ENCODE assay signal across 10 mouse cellular contexts in genomic region chr7:64141301-64142032, GRCm38 (mm10). TPM values are rescaled to one million over a fixed set of nuclear protein-coding genes. Genes with fewer than 3 reads are reported as not detected.
A peak's percentile ranks its signal among the peaks of the same experiment; 100 is the strongest.
DNase-seq lines count a peak whose midpoint lies in the region; ATAC-seq lines count a peak whose summit lies in the region.
"Had no signal": no experiment of that assay in that cellular context is flagged by ENCODE, and none has a peak within 500 bp of the region (broad histone marks: within the 10 kb centered on the region; RNA-seq: fewer than 3 reads in every experiment).

No protein-coding gene starts in this region.

- H3K9ac ChIP-seq in forebrain, embryonic 11.5 days (ENCODE audit: low read length), result no peak overlapping the region
- H3K9ac ChIP-seq: liver, embryonic 13.5 days had no signal

- H3K4me3 ChIP-seq in brown adipose tissue, adult 24 weeks (ENCODE audit: insufficient read depth, low read depth, low read length), result peak overlapping the region; percentile 19; the same call in 1 of the 2 replicates
- no peak overlapping the region for H3K4me3 ChIP-seq in forebrain, embryonic 11.5 days (ENCODE audit: low read depth, low read length)
- H3K4me3 ChIP-seq: liver, embryonic 13.5 days had no signal

- H3K27ac ChIP-seq in brown adipose tissue, adult 24 weeks (replicated peaks; ENCODE audit: low read depth, low read length), result peak overlapping the region; percentile 69
- no peak overlapping the region for H3K27ac ChIP-seq in forebrain, embryonic 11.5 days (ENCODE audit: low read depth, low read length)
- H3K27ac ChIP-seq: hindbrain, postnatal 0 days; liver, embryonic 13.5 days had no signal

- H3K4me1 ChIP-seq in brown adipose tissue, adult 24 weeks (ENCODE audit: control insufficient read depth, insufficient read depth, insufficient read length, low read length), result no peaks in the 10 kb centered on the region
- H3K4me1 ChIP-seq in forebrain, embryonic 11.5 days (replicated peaks; ENCODE audit: control insufficient read depth, insufficient read depth, low read length), result no peaks in the 10 kb centered on the region
- H3K4me1 ChIP-seq: liver, embryonic 13.5 days had no signal

- no peak overlapping the region for H3K4me2 ChIP-seq in forebrain, embryonic 11.5 days (ENCODE audit: low read depth, low read length, severe bottlenecking)
- H3K4me2 ChIP-seq: liver, embryonic 13.5 days had no signal

- no peaks in the 10 kb centered on the region for H3K27me3 ChIP-seq in forebrain, embryonic 11.5 days (ENCODE audit: control insufficient read depth, insufficient read depth, low read length)
- H3K27me3 ChIP-seq: liver, embryonic 13.5 days had no signal

- peak; percentile 92 for DNase-seq in heart, adult 11 months
- DNase-seq in heart, postnatal 14 days, result no peak
- peak; percentile 96 for DNase-seq in 416B (ENCODE audit: low read depth)
- no peak for DNase-seq in layer of hippocampus, adult 8-10 months (ENCODE audit: low spot score in 2 of 2)
- no peak for DNase-seq in forebrain, embryonic 11.5 days (ENCODE audit: low spot score)
- no peak for DNase-seq in layer of hippocampus, adult 9-11 months
- DNase-seq: liver, embryonic 13.5 days had no signal

- WGBS in forebrain, embryonic 11.5 days, result 95% methylated on average over 19 of the region's 19 CpGs

- intact Hi-C loops in heart, postnatal 14 days (cut with DNase I), result no loop called here

- no peaks in the 10 kb centered on the region for H3K9me3 ChIP-seq in forebrain, embryonic 11.5 days (ENCODE audit: control insufficient read depth, low read length)
- H3K9me3 ChIP-seq: liver, embryonic 13.5 days had no signal

- peak; percentile 51; the same call in 1 of the 2 replicates for ATAC-seq in megakaryocyte-erythroid progenitor cell, adult 5-6 weeks (replicated peaks; ENCODE audit: low FRiP score, low TSS enrichment, poor library complexity, severe bottlenecking)
- ATAC-seq in forebrain, embryonic 11.5 days (replicated peaks; ENCODE audit: low FRiP score), result no peak
- ATAC-seq: hindbrain, postnatal 0 days had no signal

- no peaks in the 10 kb centered on the region for H3K36me3 ChIP-seq in forebrain, embryonic 11.5 days (ENCODE audit: control insufficient read depth, insufficient read depth, low read length)
- H3K36me3 ChIP-seq: liver, embryonic 13.5 days had no signal

RNA-seq across cellular contexts. Expression of gene Trpm1, which starts 12.2 kb away (rescaled TPM):
- total RNA-seq in heart, postnatal 14 days (2021), result under 1 TPM in 1 of 2 experiments, not detected in 1; 0.33 TPM
- not detected in 2 replicates for polyA plus RNA-seq in brown adipose tissue, adult 24 weeks (2012; ENCODE audit: insufficient read depth, insufficient read length, missing spikeins)
- total RNA-seq in megakaryocyte-erythroid progenitor cell, adult 5-6 weeks (2014; fragmentation: Nextera tagmentation), result 3.1 and 6.3 TPM in 2 replicates
- not detected in 2 replicates for total RNA-seq in megakaryocyte-erythroid progenitor cell, adult 5-6 weeks (2017)
- 1 to 10 TPM in 2 of 4 experiments, not detected in 2; 2.8 to 3.2 TPM for total RNA-seq in layer of hippocampus, adult 8-10 months (2022)
- 0.81 and 2.3 TPM in 2 replicates for polyA plus RNA-seq in forebrain, embryonic 11.5 days (2014; fragmentation: Nextera tagmentation; extraction: Ambion mirVana)
- polyA plus RNA-seq: liver, embryonic 13.5 days had no signal

Comparison
In these comparisons a context has a peak if more than half of its experiments do, and no peak if none do; other contexts are left out.
1. DNase-seq: peak in heart, adult 11 months (single experiment) and 416B (single experiment); none in heart, postnatal 14 days (0 of 2), layer of hippocampus, adult 8-10 months (0 of 2), forebrain, embryonic 11.5 days (single experiment) and layer of hippocampus, adult 9-11 months (single experiment).